ENCODE assay signal across 24 mouse cellular contexts in genomic region chr10:118722671-118723070, GRCm38 (mm10).
DNase-seq lines count a peak whose midpoint lies in the region; ATAC-seq lines count a peak whose summit lies in the region.
"Had no signal": no experiment of that assay in that cellular context is flagged by ENCODE, and none has a peak within 500 bp of the region (broad histone marks: within the 10 kb centered on the region; RNA-seq: fewer than 3 reads in every experiment).

No protein-coding gene starts in this region.

- DNase-seq in liver, embryonic 11.5 days (ENCODE audit: low spot score): no peak
- peak; percentile 21 for DNase-seq in Muller cell, postnatal 12 days (ENCODE audit: inconsistent ontology term)
- peak; percentile 10 for DNase-seq in ZHBTc4 (ENCODE audit: low read depth, low spot score)
- DNase-seq: cerebellum, adult 9-10 months; liver, embryonic 13.5 days; lung, postnatal 36 days; retina, postnatal 1 day; right cerebral cortex, postnatal 25 days; spleen, adult 18-20 months; thymus, postnatal 14 days had no signal

- H3K27me3 ChIP-seq in forebrain, embryonic 15.5 days: no peaks in the 10 kb centered on the region
- H3K27me3 ChIP-seq in forebrain, embryonic 13.5 days: no peaks in the 10 kb centered on the region
- no peaks in the 10 kb centered on the region for H3K27me3 ChIP-seq in liver, embryonic 16.5 days (ENCODE audit: control insufficient read depth, insufficient read depth, low read depth, low read length)
- H3K27me3 ChIP-seq in liver, embryonic 11.5 days (replicated peaks; ENCODE audit: control insufficient read depth, insufficient read depth, low read length): no peaks in the 10 kb centered on the region
- no peaks in the 10 kb centered on the region for H3K27me3 ChIP-seq in kidney, embryonic 14.5 days (ENCODE audit: control insufficient read depth, insufficient read depth, low read length)
- H3K27me3 ChIP-seq: embryonic facial prominence, embryonic 13.5 days; hindbrain, embryonic 13.5 days; liver, embryonic 13.5 days; lung, embryonic 15.5 days; neural tube, embryonic 13.5 days had no signal

- H3K27ac ChIP-seq in forebrain, embryonic 15.5 days (replicated peaks): peak overlapping the region; percentile 46
- H3K27ac ChIP-seq in forebrain, embryonic 13.5 days: no peak overlapping the region; the same call in 1 of the 2 replicates
- peak overlapping the region; percentile 34; the same call in 1 of the 2 replicates for H3K27ac ChIP-seq in liver, embryonic 16.5 days (ENCODE audit: low read length)
- H3K27ac ChIP-seq in liver, embryonic 11.5 days (ENCODE audit: low read depth, low read length): no peak overlapping the region
- no peak overlapping the region for H3K27ac ChIP-seq in kidney, embryonic 14.5 days (ENCODE audit: low read depth, low read length)
- H3K27ac ChIP-seq: embryonic facial prominence, embryonic 13.5 days; hindbrain, embryonic 13.5 days; lung, embryonic 15.5 days; midbrain, embryonic 10.5 days had no signal

- no peak overlapping the region for H3K9ac ChIP-seq in forebrain, embryonic 15.5 days (replicated peaks)
- no peak overlapping the region for H3K9ac ChIP-seq in forebrain, embryonic 13.5 days
- no peak overlapping the region for H3K9ac ChIP-seq in liver, embryonic 16.5 days (ENCODE audit: low read depth, low read length)
- no peak overlapping the region for H3K9ac ChIP-seq in liver, embryonic 11.5 days (ENCODE audit: low read depth, low read length)
- no peak overlapping the region for H3K9ac ChIP-seq in kidney, embryonic 14.5 days (ENCODE audit: low read depth, low read length)
- H3K9ac ChIP-seq: embryonic facial prominence, embryonic 13.5 days; hindbrain, embryonic 13.5 days; liver, embryonic 13.5 days; lung, embryonic 15.5 days; neural tube, embryonic 13.5 days had no signal

- WGBS in forebrain, embryonic 15.5 days: 44% methylated on average over 3 of the region's 3 CpGs
- 56% methylated on average over 3 of the region's 3 CpGs for WGBS in forebrain, embryonic 13.5 days
- WGBS in liver, embryonic 16.5 days (ENCODE audit: insufficient replicate concordance): 60% methylated on average over 3 of the region's 3 CpGs
- 65% methylated on average over 3 of the region's 3 CpGs for WGBS in liver, embryonic 11.5 days
- WGBS in kidney, embryonic 14.5 days: 70% methylated on average over 3 of the region's 3 CpGs

- H3K36me3 ChIP-seq in forebrain, embryonic 15.5 days: no peaks in the 10 kb centered on the region
- no peaks in the 10 kb centered on the region for H3K36me3 ChIP-seq in forebrain, embryonic 13.5 days (ENCODE audit: poor library complexity, severe bottlenecking)
- no peaks in the 10 kb centered on the region for H3K36me3 ChIP-seq in liver, embryonic 16.5 days (ENCODE audit: control insufficient read depth, insufficient read depth)
- no peaks in the 10 kb centered on the region for H3K36me3 ChIP-seq in liver, embryonic 11.5 days (ENCODE audit: control insufficient read depth, insufficient read depth, low read length)
- no peaks in the 10 kb centered on the region for H3K36me3 ChIP-seq in kidney, embryonic 14.5 days (ENCODE audit: control insufficient read depth, insufficient read depth, low read length)
- H3K36me3 ChIP-seq: embryonic facial prominence, embryonic 13.5 days; hindbrain, embryonic 13.5 days; liver, embryonic 13.5 days; lung, embryonic 15.5 days; midbrain, embryonic 10.5 days; neural tube, embryonic 13.5 days had no signal

- H3K4me3 ChIP-seq in forebrain, embryonic 15.5 days: no peak overlapping the region
- no peak overlapping the region for H3K4me3 ChIP-seq in forebrain, embryonic 13.5 days
- H3K4me3 ChIP-seq in liver, embryonic 16.5 days (ENCODE audit: low read depth, low read length): no peak overlapping the region
- no peak overlapping the region for H3K4me3 ChIP-seq in liver, embryonic 11.5 days (ENCODE audit: low read depth, low read length)
- H3K4me3 ChIP-seq in kidney, embryonic 14.5 days (ENCODE audit: low read length): no peak overlapping the region
- H3K4me3 ChIP-seq: embryonic facial prominence, embryonic 13.5 days; erythroblast, embryonic 14.5 days; hindbrain, embryonic 13.5 days; liver, embryonic 13.5 days; lung, embryonic 15.5 days; midbrain, embryonic 10.5 days; myocyte; neural tube, embryonic 13.5 days had no signal

- H3K9me3 ChIP-seq in forebrain, embryonic 15.5 days: no peaks in the 10 kb centered on the region
- no peaks in the 10 kb centered on the region for H3K9me3 ChIP-seq in forebrain, embryonic 13.5 days (replicated peaks)
- no peaks in the 10 kb centered on the region for H3K9me3 ChIP-seq in liver, embryonic 16.5 days (replicated peaks; ENCODE audit: control insufficient read depth, low read length)
- H3K9me3 ChIP-seq in liver, embryonic 11.5 days (ENCODE audit: control insufficient read depth, low read length): no peaks in the 10 kb centered on the region
- no peaks in the 10 kb centered on the region for H3K9me3 ChIP-seq in kidney, embryonic 14.5 days (ENCODE audit: control insufficient read depth, low read length)
- H3K9me3 ChIP-seq: embryonic facial prominence, embryonic 13.5 days; hindbrain, embryonic 13.5 days; liver, embryonic 13.5 days; lung, embryonic 15.5 days; midbrain, embryonic 10.5 days; neural tube, embryonic 13.5 days had no signal

- H3K4me2 ChIP-seq in forebrain, embryonic 15.5 days (replicated peaks): no peak overlapping the region
- no peak overlapping the region for H3K4me2 ChIP-seq in forebrain, embryonic 13.5 days
- H3K4me2 ChIP-seq in liver, embryonic 16.5 days (ENCODE audit: low read depth, low read length): no peak overlapping the region
- H3K4me2 ChIP-seq in liver, embryonic 11.5 days: no peak overlapping the region
- H3K4me2 ChIP-seq in kidney, embryonic 14.5 days (replicated peaks; ENCODE audit: low read depth, low read length): no peak overlapping the region
- H3K4me2 ChIP-seq: embryonic facial prominence, embryonic 13.5 days; heart, embryonic 11.5 days; hindbrain, embryonic 13.5 days; liver, embryonic 13.5 days; lung, embryonic 15.5 days; neural tube, embryonic 13.5 days had no signal

- no peak; the same call in 1 of the 2 replicates for ATAC-seq in forebrain, embryonic 15.5 days (replicated peaks)
- ATAC-seq in forebrain, embryonic 13.5 days: no peak
- ATAC-seq in liver, embryonic 16.5 days (ENCODE audit: low read depth): no peak
- no peak for ATAC-seq in liver, embryonic 11.5 days (replicated peaks; ENCODE audit: low FRiP score)
- no peak for ATAC-seq in megakaryocyte progenitor cell, adult 5-6 weeks (replicated peaks; ENCODE audit: poor library complexity)
- no peak for ATAC-seq in kidney, embryonic 14.5 days (ENCODE audit: low FRiP score, low TSS enrichment)
- ATAC-seq: inflammation-experienced regulatory T-cells, adult 6 months had no signal

- H3K4me1 ChIP-seq in forebrain, embryonic 15.5 days: peaks cover 26% of the 10 kb centered on the region
- peaks cover 33% of the 10 kb centered on the region for H3K4me1 ChIP-seq in forebrain, embryonic 13.5 days
- no peaks in the 10 kb centered on the region; the same call in 1 of the 2 replicates for H3K4me1 ChIP-seq in liver, embryonic 16.5 days (ENCODE audit: control insufficient read depth, low read depth, low read length)
- H3K4me1 ChIP-seq in liver, embryonic 11.5 days (replicated peaks; ENCODE audit: control insufficient read depth, insufficient read depth, low read length): no peaks in the 10 kb centered on the region; the same call in 1 of the 2 replicates
- H3K4me1 ChIP-seq in kidney, embryonic 14.5 days (ENCODE audit: control insufficient read depth, insufficient read depth, low read length): peaks cover 4% of the 10 kb centered on the region; the same call in 1 of the 2 replicates

Comparison
In these comparisons a context has a peak if more than half of its experiments do, and no peak if none do; other contexts are left out.
1. H3K27ac ChIP-seq: peak in forebrain, embryonic 15.5 days (single experiment) and liver, embryonic 16.5 days (single experiment); none in forebrain, embryonic 13.5 days (single experiment), liver, embryonic 11.5 days (single experiment) and kidney, embryonic 14.5 days (single experiment).